Mouse (Mus musculus): ENCODE data around the gene Tecpr1.

GRCm38 (mm10) chr5:144219306-144219705, 4.1 kb downstream of the Tecpr1 start:
- TF ChIP-seq CTCF (IDR thresholded peaks at IDR 0.05; ENCODE audit: borderline replicate concordance, control insufficient read depth, extremely low read depth, insufficient read depth, low read length, poor library complexity) (no peak), POLR2A (IDR thresholded peaks at IDR 0.05; ENCODE audit: control insufficient read depth, extremely low read depth, insufficient read depth, low read length, poor library complexity) (no peak)
